8 mouse cellular contexts compared by ENCODE assay signal in the genomic region with DNA sequence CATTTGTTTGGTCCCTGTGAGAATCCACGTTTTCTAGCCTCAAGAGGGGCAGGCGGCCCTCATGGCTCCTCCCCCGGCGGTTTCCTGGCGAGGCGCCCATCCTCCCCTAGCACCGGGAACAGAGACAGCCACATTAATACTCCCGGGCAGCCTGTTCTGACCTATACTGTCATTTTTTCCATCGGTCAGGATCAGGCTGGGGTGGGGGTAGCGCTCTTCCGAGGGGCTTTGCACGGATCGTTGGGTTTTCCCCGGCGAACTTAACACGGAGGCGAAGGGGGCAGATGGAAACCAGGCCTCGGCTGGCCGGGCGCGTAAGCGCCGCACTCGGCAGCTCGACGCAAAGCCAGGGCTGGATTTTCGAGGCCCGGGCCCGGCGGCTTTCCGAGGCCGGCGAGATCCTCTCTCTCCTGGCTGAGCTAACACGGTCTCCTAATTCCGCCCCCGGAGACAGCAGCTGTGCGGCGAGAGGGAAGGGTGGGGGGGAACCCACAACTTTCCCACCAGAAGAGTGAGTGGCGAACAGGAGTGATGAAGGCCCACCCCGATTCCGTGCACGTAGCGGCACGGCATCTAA. TPM values are rescaled to one million over a fixed set of nuclear protein-coding genes. Genes with fewer than 3 reads are reported as not detected.
DNase-seq lines count a peak whose midpoint lies in the region; ATAC-seq and TF ChIP-seq lines count a peak whose summit lies in the region.

No protein-coding gene starts in this region.

- TF ChIP-seq POLR2A in bone marrow macrophage, adult 2 months (IDR thresholded peaks at IDR 0.05; ENCODE audit: borderline replicate concordance, low read depth, low read length) = no peak

- peak; percentile 18 for DNase-seq in left cerebral cortex, adult 11 months (ENCODE audit: low spot score)
- no peak for DNase-seq in left cerebral cortex, adult 8-10 months (ENCODE audit: low spot score in 2 of 2)
- DNase-seq in gastrocnemius, postnatal 10 days = peak; percentile 78
- DNase-seq in liver = peak; percentile 58
- peak; percentile 47 to 52 for DNase-seq in thymus, postnatal 10 days (ENCODE audit: low spot score in 2 of 2)

- no peak for TF ChIP-seq CTCF in bone marrow macrophage, adult 2 months (IDR thresholded peaks at IDR 0.05; ENCODE audit: low read depth, low read length)

- WGBS in hindbrain, embryonic 16.5 days = 4% methylated on average over 44 of the region's 44 CpGs
- 6% methylated on average over 43 of the region's 44 CpGs for WGBS in midbrain, embryonic 15.5 days

- peak overlapping the region; percentile 56 for H3K9ac ChIP-seq in hindbrain, embryonic 16.5 days (ENCODE audit: low read depth, low read length)
- peak overlapping the region; percentile 14; the same call in 1 of the 2 replicates for H3K9ac ChIP-seq in midbrain, embryonic 15.5 days

- no peaks in the 10 kb centered on the region for H3K36me3 ChIP-seq in hindbrain, embryonic 16.5 days (ENCODE audit: control insufficient read depth, insufficient read depth, low read length)
- H3K36me3 ChIP-seq in midbrain, embryonic 15.5 days (replicated peaks) = no peaks in the 10 kb centered on the region

- peak overlapping the region; percentile 69 for H3K4me2 ChIP-seq in hindbrain, embryonic 16.5 days (ENCODE audit: low read length)
- H3K4me2 ChIP-seq in midbrain, embryonic 15.5 days = peak overlapping the region; percentile 70

- H3K4me1 ChIP-seq in bone marrow macrophage, adult 2 months (ENCODE audit: control insufficient read depth, insufficient read depth, low read length) = peaks cover 7% of the 10 kb centered on the region
- H3K4me1 ChIP-seq in hindbrain, embryonic 16.5 days (ENCODE audit: control insufficient read depth, insufficient read depth, low read depth, low read length) = peaks cover 8% of the 10 kb centered on the region
- H3K4me1 ChIP-seq in midbrain, embryonic 15.5 days = peaks cover 29% of the 10 kb centered on the region

- peak overlapping the region; percentile 81 for H3K27ac ChIP-seq in bone marrow macrophage, adult 2 months (ENCODE audit: insufficient read depth, low read depth, low read length)
- H3K27ac ChIP-seq in hindbrain, embryonic 16.5 days (ENCODE audit: low read depth, low read length) = peak overlapping the region; percentile 48
- H3K27ac ChIP-seq in midbrain, embryonic 15.5 days = peak overlapping the region; percentile 38; the same call in 1 of the 2 replicates

- peak; percentile 76 for ATAC-seq in hindbrain, embryonic 16.5 days
- peak; percentile 55 for ATAC-seq in midbrain, embryonic 15.5 days (replicated peaks)

- peaks cover 23% of the 10 kb centered on the region for H3K27me3 ChIP-seq in hindbrain, embryonic 16.5 days (replicated peaks; ENCODE audit: control insufficient read depth, insufficient read depth, low read length)
- peaks cover 43% of the 10 kb centered on the region for H3K27me3 ChIP-seq in midbrain, embryonic 15.5 days (replicated peaks)

- no peaks in the 10 kb centered on the region for H3K9me3 ChIP-seq in hindbrain, embryonic 16.5 days (ENCODE audit: control insufficient read depth, low read length)
- no peaks in the 10 kb centered on the region for H3K9me3 ChIP-seq in midbrain, embryonic 15.5 days

- H3K4me3 ChIP-seq in bone marrow macrophage, adult 2 months (ENCODE audit: insufficient read depth, low read length) = peak overlapping the region; percentile 55
- peak overlapping the region; percentile 51 for H3K4me3 ChIP-seq in hindbrain, embryonic 16.5 days (ENCODE audit: low read length)
- H3K4me3 ChIP-seq in midbrain, embryonic 15.5 days = peak overlapping the region; percentile 31

RNA-seq across cellular contexts. Expression of a gene that starts 1.8 kb away (rescaled TPM):
- 10 to 100 TPM; 27.1 to 32.2 (median 27.4) TPM for total RNA-seq in left cerebral cortex, adult 8-10 months (2022)
- polyA plus RNA-seq in bone marrow macrophage, adult 2 months (2012; ENCODE audit: insufficient read depth, insufficient read length, missing spikeins) = 9.8 and 11.4 TPM in 2 replicates
- total RNA-seq in gastrocnemius, postnatal 10 days (2021) = 10 to 100 TPM; 20.6 to 28.0 TPM
- polyA plus RNA-seq in hindbrain, embryonic 16.5 days (2015; fragmentation: Nextera tagmentation; extraction: Ambion mirVana) = 11.2 and 13.4 TPM in 2 replicates
- 18.4 and 18.8 TPM in 2 replicates for polyA plus RNA-seq in midbrain, embryonic 15.5 days (2015; fragmentation: Nextera tagmentation; extraction: Ambion mirVana)

Comparison
In these comparisons a context has a peak if more than half of its experiments do, and no peak if none do; other contexts are left out.
1. DNase-seq: peak in left cerebral cortex, adult 11 months (single experiment), gastrocnemius, postnatal 10 days (single experiment), liver (single experiment) and thymus, postnatal 10 days (2 of 2); none in left cerebral cortex, adult 8-10 months (0 of 2).
2. Peak in every context shown above with its lines, with median percentiles within 50 percentile points of each other: H3K27ac ChIP-seq and H3K4me3 ChIP-seq.